Mouse (Mus musculus) C3H10T1/2 (cell line): Measurements from ENCODE around the gene Mrc2. TPM values are rescaled to one million over a fixed set of nuclear protein-coding genes. Genes with fewer than 3 reads are reported as not detected.

ENCODE experiments used
- polyA plus RNA-seq, 2 experiments: library from polyadenylated mRNA; unstranded; fragments of >200 nt; fragmentation: generic; extraction: Trizol; gene quantifications; one replicate each; pipeline ENCODE4 v1.2.1; 2012; ENCODE audit warnings: missing spikeins in 2 of 2

Gene Mrc2
- 100 to 1,000 TPM in 1 of 2 experiments, 10 to 100 TPM in 1; 26.6 to 259 TPM for polyA plus RNA-seq

DNA sequence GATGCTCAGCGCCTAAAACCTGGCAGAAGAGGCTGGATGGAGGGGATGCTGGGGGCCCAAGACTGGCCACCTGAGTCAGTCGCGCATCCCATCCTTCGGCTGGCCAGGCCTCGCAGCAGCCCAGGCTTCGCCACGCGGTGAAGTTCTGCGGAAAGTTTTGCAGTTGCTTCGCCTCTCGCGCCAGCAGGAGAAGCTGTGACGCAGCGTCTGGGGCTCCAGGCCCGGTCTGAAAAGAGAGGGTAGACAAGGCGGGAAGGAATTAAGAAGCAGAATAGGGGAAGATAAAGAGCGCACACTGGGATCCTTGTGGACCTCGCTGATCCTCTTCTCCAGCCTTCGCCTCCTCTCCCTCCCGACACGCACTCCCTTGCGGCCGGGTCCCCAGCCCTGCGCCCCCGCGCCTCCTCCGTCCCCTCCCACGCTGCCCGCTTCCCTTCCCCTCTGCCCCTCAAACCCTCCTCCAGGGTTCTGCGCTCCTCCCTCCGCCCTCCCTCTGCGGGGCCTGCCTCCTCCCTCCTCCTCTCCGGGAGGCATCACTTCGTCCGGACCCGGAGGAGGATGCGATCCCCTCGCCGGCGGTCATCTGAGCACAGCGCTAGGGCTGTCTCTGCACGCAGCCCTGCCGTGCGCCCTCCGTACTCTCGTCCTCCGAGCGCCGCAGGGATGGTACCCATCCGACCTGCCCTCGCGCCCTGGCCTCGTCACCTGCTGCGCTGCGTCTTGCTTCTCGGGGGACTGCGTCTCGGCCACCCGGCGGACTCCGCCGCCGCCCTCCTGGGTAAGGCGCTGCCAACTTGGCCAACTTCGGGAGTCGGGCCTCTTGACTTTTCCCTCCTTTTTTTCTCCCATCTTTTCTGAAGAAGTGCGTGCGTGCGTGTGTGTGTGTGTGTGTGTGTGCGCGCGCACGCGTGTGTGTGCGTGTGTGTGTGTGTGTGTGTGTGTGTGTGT lies at the start of gene Mrc2:
Gene Mrc2, plus strand, starts transcription at position 520 of the 948 bp plus-strand sequence.

Other genes starting within 250 kb of the Mrc2 start
- not detected for gene Efcab3, start 229.1 kb upstream of the Mrc2 start, polyA plus RNA-seq
- gene Mettl2, start 166.2 kb upstream of the Mrc2 start, polyA plus RNA-seq: 10 to 100 TPM in 1 of 2 experiments, 1 to 10 TPM in 1; 9.1 to 26.4 TPM
- not detected for gene Gm10842, start 145.8 kb upstream of the Mrc2 start, polyA plus RNA-seq
- gene Tlk2, start 113.8 kb upstream of the Mrc2 start, polyA plus RNA-seq: 10 to 100 TPM in 1 of 2 experiments, 1 to 10 TPM in 1; 1.5 to 18.5 TPM
- under 1 TPM; 0.34 to 0.99 TPM for gene March10, start 164.1 kb downstream of the Mrc2 start, polyA plus RNA-seq